Mouse (Mus musculus) testis, postnatal 14 days (tissue): ENCODE measurements around the gene Rgs18.

Experiments
- DNase-seq: peaks from one replicate; pipeline ENCODE4 v3.0.0; 2021; ENCODE audit warnings: low spot score

Rgs18 gene

GRCm38 (mm10) chr1:144775331-144775730 lies at the start of gene Rgs18:
TSS of gene Rgs18 (minus strand) at chr1:144775435.
- no peak for DNase-seq

GRCm38 (mm10) chr1:144774394-144774793 lies 841 bp downstream of the Rgs18 start:
- no peak for DNase-seq

GRCm38 (mm10) chr1:144766218-144766617 lies 9.0 kb downstream of the Rgs18 start:
- DNase-seq, result no peak

DNA sequence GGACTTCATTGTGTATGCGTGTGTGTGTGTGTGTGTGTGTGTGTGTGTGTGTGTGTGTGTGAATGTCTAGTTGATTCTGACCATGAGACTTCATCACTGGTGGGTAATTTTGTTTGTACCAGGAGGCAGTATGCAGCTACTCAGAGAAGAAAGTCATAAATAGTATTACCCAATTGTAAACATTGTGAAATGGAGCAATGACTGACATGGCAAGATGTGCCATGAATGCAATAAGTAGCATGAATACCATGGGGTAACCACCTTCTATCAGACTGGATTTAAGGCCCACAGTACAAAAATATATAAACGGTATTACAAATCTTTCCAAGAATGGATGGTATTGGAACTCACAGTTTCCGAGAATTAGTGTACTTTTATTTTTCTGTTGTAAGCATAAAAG lies 14.4 kb downstream of the Rgs18 start:
- no peak for DNase-seq

GRCm38 (mm10) chr1:144750763-144751162 lies 24.5 kb downstream of the Rgs18 start:
- no peak for DNase-seq

- DNase-seq, result no peak
These were observed 29.1 kb downstream of the Rgs18 start for GRCm38 (mm10) chr1:144746182-144746581.

DNA sequence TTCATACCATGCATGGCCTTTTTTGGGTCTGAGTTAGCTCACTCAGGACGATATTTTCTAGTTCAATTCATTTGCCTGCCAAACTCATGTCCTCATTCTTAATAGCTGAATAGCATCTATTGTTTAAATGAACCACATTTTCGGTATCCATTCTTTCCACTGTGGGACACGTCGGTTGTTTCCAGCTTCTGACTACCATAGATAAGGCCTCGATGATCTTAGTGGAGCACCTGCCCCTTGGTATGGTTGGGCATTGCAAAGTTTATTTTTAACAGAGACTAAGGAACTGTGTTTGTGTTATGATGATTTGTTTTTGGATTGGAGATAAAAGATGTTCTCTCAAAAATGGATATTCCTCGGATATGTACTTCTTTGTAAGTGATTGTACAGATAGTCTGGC lies 37.5 kb downstream of the Rgs18 start:
- DNase-seq, result no peak

DNA sequence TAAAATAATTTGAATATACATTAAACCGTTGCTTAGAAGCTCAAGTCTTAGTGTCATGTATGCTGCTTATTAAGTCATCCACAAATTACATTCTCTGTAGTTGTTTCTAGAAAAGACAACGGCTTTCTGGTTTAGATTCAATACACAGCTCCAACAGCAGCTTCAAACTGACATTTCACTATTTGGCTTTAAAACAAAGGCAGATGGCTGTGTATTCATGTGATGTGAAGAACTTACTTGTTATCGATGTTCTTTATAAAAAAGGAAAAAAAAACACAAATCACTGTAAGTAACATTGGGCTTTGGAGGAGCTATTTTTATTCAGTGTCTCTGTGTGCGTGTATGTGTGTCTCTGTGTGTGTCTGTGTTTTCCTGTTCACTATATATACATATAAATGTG lies 54.5 kb downstream of the Rgs18 start:
- no peak for DNase-seq

- DNase-seq, result no peak
These were observed 70.9 kb downstream of the Rgs18 start for GRCm38 (mm10) chr1:144704373-144704772.
